Mouse (Mus musculus) intestine, embryonic 15.5 days (tissue): ENCODE measurements around the gene Palld. TPM values are rescaled to one million over a fixed set of nuclear protein-coding genes. Genes with fewer than 3 reads are reported as not detected.

ENCODE experiments used
- ATAC-seq: fragments of 200-750 bp; cut with Nextera tagmentation; 2 replicates; pipeline ENCODE4 v1.8.0; 2017; ENCODE audit warnings: moderate TSS enrichment, moderate library complexity
- H3K27ac ChIP-seq: fragments of 300-500 bp; sonication (generic); 2 replicates; pipeline ENCODE4 v1.5.1; 2015; ENCODE audit warnings: mild to moderate bottlenecking, inconsistent platforms
- H3K27me3 ChIP-seq: fragments of 300-500 bp; sonication (generic); replicated peaks from 2 replicates; pipeline ENCODE4 v1.6.1; 2015; ENCODE audit warnings: inconsistent platforms
- H3K36me3 ChIP-seq: fragments of 300-500 bp; sonication (generic); 2 replicates; pipeline ENCODE4 v1.6.1; 2015; ENCODE audit warnings: inconsistent platforms
- H3K4me1 ChIP-seq: fragments of 300-500 bp; sonication (generic); replicated peaks from 2 replicates; pipeline ENCODE4 v1.6.1; 2015; ENCODE audit warnings: inconsistent platforms
- H3K4me2 ChIP-seq: fragments of 300-500 bp; sonication (generic); replicated peaks from 2 replicates; pipeline ENCODE4 v1.6.1; 2015; ENCODE audit warnings: mild to moderate bottlenecking, inconsistent platforms
- H3K4me3 ChIP-seq: fragments of 300-500 bp; sonication (generic); replicated peaks from 2 replicates; pipeline ENCODE4 v1.5.1; 2015; ENCODE audit warnings: inconsistent platforms
- H3K9ac ChIP-seq: fragments of 300-500 bp; sonication (generic); 2 replicates; pipeline ENCODE4 v1.6.1; 2015; ENCODE audit warnings: inconsistent platforms
- H3K9me3 ChIP-seq: fragments of 300-500 bp; sonication (generic); 2 replicates; pipeline ENCODE4 v1.6.1; 2016; ENCODE audit warnings: inconsistent platforms
- WGBS: fragments of 180-500 bp; shearing (Covaris S2); methylation state at CpG from one replicate; pipeline ENCODE4 v1.1.7; 2015; 5-methylcytosine and 5-hydroxymethylcytosine counted together
- polyA plus RNA-seq: library from polyadenylated mRNA; unstranded; fragments of >200 nt; fragmentation: Nextera tagmentation; extraction: Ambion mirVana; gene quantifications from 2 replicates; pipeline ENCODE4 v1.2.1, GENCODE M21; 2015

Gene Palld
- polyA plus RNA-seq, 1 experiment from 2014 or later, result 81.9 TPM

- WGBS, result under 1% methylated on average over 44 of the region's 44 CpGs
- Histone ChIP-seq H3K27me3 (no peaks in the 10 kb centered on the region), H3K4me1 (0 out of 2 replicates have a peak, but pooled peaks cover 11% of the 10 kb centered on the region), H3K27ac (peak overlapping the region; percentile 48; the same call in 1 of the 2 replicates), H3K4me2 (peak overlapping the region; percentile 96), H3K9ac (peak overlapping the region; percentile 65), H3K4me3 (peak overlapping the region; percentile 60), H3K36me3 (no peaks in the 10 kb centered on the region), H3K9me3 (no peaks in the 10 kb centered on the region)
- peak; percentile 85 for ATAC-seq
Measured at GRCm38 (mm10) chr8:61759327-61760189, 142.9 kb downstream of the Palld start.

DNA sequence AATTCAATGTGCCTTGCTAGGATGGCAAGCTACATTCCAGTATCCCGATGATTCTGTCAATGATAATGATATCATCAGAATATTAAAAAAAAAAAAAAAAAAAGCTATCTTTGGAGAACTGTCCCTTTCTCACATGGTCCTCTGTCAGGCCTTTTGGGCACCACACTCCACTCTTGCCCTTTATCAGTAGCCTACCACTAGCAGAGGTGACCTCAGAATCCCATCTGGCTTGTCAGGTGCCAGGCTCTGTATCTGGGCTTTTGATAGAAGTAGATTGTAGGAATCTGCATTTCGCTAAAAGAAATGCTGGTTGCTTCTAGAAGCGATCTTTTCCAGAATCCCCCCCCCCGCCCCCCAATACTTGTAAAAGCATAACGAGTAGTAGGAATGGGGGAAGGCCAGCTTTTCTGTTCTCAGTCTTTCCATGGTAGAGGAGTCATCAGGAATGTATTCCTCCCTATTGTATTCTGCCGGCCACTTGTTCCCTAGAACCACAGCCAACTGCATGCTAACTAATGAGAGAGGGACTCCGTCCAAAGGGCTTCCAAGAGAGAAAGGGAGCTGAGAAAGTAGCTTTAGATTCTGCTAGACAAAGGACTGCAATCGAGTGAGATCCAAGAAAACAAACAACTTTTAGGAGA is 143.7 kb downstream of the Palld start:
- 26% methylated on average over 8 of the region's 8 CpGs for WGBS
- Histone ChIP-seq H3K4me1 (0 out of 2 replicates have a peak, but pooled peaks cover 11% of the 10 kb centered on the region), H3K27ac (no peak overlapping the region), H3K27me3 (no peaks in the 10 kb centered on the region), H3K4me3 (peak overlapping the region; percentile 60), H3K9ac (no peak overlapping the region; the same call in 1 of the 2 replicates), H3K36me3 (no peaks in the 10 kb centered on the region), H3K9me3 (no peaks in the 10 kb centered on the region), H3K4me2 (peak overlapping the region; percentile 96)
- ATAC-seq, result no peak

- no peak overlapping the region for H3K9ac ChIP-seq
- 0 out of 2 replicates have a peak, but pooled peaks cover 11% of the 10 kb centered on the region for H3K4me1 ChIP-seq
- H3K27ac ChIP-seq, result no peak overlapping the region
- H3K9me3 ChIP-seq, result no peaks in the 10 kb centered on the region
- no peaks in the 10 kb centered on the region for H3K36me3 ChIP-seq
- ATAC-seq, result no peak
- 32% methylated on average over 18 of the region's 18 CpGs for WGBS
- H3K4me3 ChIP-seq, result no peak overlapping the region
- no peaks in the 10 kb centered on the region for H3K27me3 ChIP-seq
- peak overlapping the region; percentile 27 for H3K4me2 ChIP-seq
Measured at GRCm38 (mm10) chr8:61756971-61757965, 145.2 kb downstream of the Palld start.

DNA sequence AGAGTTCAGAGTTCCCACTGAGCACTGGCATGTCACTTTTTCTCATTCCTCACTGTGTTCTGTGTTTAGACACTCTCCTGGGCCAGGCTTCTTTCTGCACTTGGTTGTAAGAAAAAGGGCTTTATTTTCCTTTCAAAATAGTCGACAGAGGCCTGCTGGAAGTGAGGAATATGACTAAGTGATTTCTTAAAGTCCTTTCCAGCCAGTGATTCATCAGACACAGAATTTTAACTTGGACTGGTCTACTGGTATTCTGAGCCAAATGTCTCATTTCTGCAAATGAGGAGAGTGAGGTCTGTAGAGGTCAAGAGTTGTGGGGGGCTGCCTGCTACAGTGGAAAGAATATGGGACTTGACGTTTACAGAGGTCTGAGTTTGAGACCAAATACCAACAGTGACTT is 147.3 kb downstream of the Palld start:
- Histone ChIP-seq H3K27ac (no peak overlapping the region), H3K9ac (no peak overlapping the region), H3K4me2 (no peak overlapping the region), H3K9me3 (no peaks in the 10 kb centered on the region), H3K36me3 (no peaks in the 10 kb centered on the region), H3K4me1 (0 out of 2 replicates have a peak, but pooled peaks cover 10% of the 10 kb centered on the region), H3K27me3 (no peaks in the 10 kb centered on the region), H3K4me3 (no peak overlapping the region)
- no peak for ATAC-seq
- 54% methylated on average over 2 of the region's 2 CpGs for WGBS

DNA sequence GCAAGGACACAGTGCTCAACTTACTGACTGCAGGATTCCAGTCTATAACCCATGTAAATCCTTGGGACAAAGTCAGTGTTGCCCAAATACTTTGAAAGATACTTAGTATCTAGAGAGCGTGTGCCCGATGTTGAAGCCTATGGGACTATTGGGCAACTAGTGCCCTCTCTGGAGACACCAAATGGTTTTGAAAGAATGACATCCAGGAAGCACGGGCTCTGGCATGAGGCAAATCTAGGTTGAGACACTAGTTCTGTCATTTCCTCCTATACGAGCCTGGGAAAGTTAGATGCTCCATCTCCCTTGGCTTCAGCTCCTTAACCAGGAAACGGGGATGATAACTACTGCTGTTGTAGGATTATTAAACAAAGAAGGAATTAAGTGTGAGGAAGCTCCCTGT is 155.4 kb downstream of the Palld start:
- Histone ChIP-seq H3K27ac (no peak overlapping the region), H3K27me3 (no peaks in the 10 kb centered on the region), H3K9ac (no peak overlapping the region), H3K36me3 (no peaks in the 10 kb centered on the region), H3K4me3 (no peak overlapping the region), H3K9me3 (no peaks in the 10 kb centered on the region), H3K4me1 (peaks cover 10% of the 10 kb centered on the region), H3K4me2 (no peak overlapping the region)
- 94% methylated on average over 5 of the region's 5 CpGs for WGBS
- no peak for ATAC-seq

GRCm38 (mm10) chr8:61745181-61745980 is 157.1 kb downstream of the Palld start:
- no peaks in the 10 kb centered on the region for H3K27me3 ChIP-seq
- WGBS, result 42% methylated on average over 10 of the region's 10 CpGs
- H3K4me1 ChIP-seq, result peaks cover 10% of the 10 kb centered on the region
- no peaks in the 10 kb centered on the region for H3K9me3 ChIP-seq
- ATAC-seq, result peak; percentile 76
- H3K27ac ChIP-seq, result peak overlapping the region; percentile 67; the same call in 1 of the 2 replicates
- no peak overlapping the region for H3K9ac ChIP-seq
- H3K4me3 ChIP-seq, result no peak overlapping the region
- no peak overlapping the region for H3K4me2 ChIP-seq
- H3K36me3 ChIP-seq, result no peaks in the 10 kb centered on the region

GRCm38 (mm10) chr8:61743764-61744562 is 158.5 kb downstream of the Palld start:
- 56% methylated on average over 6 of the region's 6 CpGs for WGBS
- peaks cover 10% of the 10 kb centered on the region for H3K4me1 ChIP-seq
- no peak overlapping the region for H3K9ac ChIP-seq
- peak; percentile 96 for ATAC-seq
- no peak overlapping the region for H3K4me2 ChIP-seq
- no peaks in the 10 kb centered on the region for H3K27me3 ChIP-seq
- no peak overlapping the region for H3K4me3 ChIP-seq
- 0 out of 2 replicates have a peak overlapping the region, but pooled peaks have one; percentile 22 for H3K27ac ChIP-seq
- H3K9me3 ChIP-seq, result no peaks in the 10 kb centered on the region
- H3K36me3 ChIP-seq, result no peaks in the 10 kb centered on the region

DNA sequence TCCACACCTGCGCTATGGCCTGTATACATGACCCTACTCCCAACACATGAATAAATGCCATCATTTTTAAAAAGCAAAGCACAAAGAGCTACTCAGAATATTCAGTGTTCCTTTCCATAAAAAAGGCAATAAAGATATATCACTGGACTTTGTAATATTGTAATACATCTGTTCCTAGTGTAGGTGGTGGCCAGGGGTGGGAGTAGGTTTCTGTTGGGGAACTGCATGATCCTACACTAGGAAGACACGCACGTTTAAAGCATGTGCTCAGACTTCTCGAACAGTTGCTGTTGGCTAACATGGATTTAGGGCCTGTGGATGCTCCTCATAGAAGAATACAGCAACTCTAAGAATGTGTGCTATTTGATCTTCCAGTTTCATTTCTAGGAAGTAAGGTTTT is 165.0 kb downstream of the Palld start:
- no peak overlapping the region for H3K4me2 ChIP-seq
- H3K27me3 ChIP-seq, result no peaks in the 10 kb centered on the region
- H3K4me1 ChIP-seq, result no peaks in the 10 kb centered on the region
- H3K36me3 ChIP-seq, result no peaks in the 10 kb centered on the region
- WGBS, result 82% methylated on average over 4 of the region's 4 CpGs
- no peaks in the 10 kb centered on the region for H3K9me3 ChIP-seq
- H3K27ac ChIP-seq, result no peak overlapping the region
- peak; percentile 95 for ATAC-seq
- H3K9ac ChIP-seq, result no peak overlapping the region
- H3K4me3 ChIP-seq, result no peak overlapping the region

DNA sequence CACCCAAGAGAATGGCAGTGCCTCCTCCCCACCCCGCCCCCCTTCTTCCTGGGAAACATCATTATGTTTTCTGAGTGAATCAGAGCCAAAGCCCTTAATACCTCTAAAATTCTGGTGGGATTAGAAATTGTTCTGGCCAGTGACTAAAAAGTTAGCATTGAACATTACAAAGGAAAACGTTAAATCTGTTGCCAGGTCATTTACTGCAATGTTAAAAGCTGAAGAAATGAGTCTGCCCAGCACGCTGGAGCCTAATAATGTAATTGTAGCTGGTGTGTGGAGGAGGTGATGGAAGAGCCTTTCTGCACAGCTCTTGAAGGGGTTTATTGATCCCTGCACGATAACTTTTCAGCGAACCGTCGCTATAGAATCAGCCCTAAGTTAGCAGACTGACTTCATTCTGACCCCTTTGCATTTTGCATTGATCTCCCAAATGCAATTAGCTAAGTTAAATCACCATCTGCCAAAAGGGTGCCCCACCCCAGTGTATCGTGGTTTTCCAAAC is 165.7 kb downstream of the Palld start:
- no peak overlapping the region for H3K4me2 ChIP-seq
- 80% methylated on average over 8 of the region's 8 CpGs for WGBS

DNA sequence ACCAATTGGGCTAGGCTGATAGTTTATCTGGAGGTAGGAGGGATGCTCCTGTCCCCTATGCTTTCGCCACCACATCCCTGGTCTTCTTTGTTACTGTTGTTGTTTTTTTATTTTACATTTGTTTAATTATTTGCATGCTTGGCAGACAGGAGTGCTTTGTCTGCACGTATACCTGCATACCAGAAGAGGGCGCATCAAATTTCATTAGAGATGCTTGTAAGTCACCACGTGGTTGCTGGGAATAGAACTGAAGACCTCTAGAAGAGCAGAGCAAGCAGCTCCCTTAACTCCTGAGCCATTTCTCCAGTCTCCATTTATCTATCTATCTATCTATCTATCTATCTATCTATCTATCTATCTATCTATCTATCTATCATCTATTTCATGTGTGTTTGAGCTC is 166.4 kb downstream of the Palld start:
- no peak overlapping the region for H3K27ac ChIP-seq
- WGBS, result 70% methylated on average over 4 of the region's 4 CpGs

More for the DNA sequence above, 165.7 kb downstream of the Palld start:
- Histone ChIP-seq H3K27ac (no peak overlapping the region), H3K9ac (no peak overlapping the region), H3K27me3 (no peaks in the 10 kb centered on the region), H3K4me1 (no peaks in the 10 kb centered on the region), H3K9me3 (no peaks in the 10 kb centered on the region), H3K36me3 (no peaks in the 10 kb centered on the region), H3K4me3 (no peak overlapping the region)
- no peak for ATAC-seq

More for the DNA sequence above, 166.4 kb downstream of the Palld start:
- Histone ChIP-seq H3K4me2 (no peak overlapping the region), H3K36me3 (no peaks in the 10 kb centered on the region), H3K4me1 (no peaks in the 10 kb centered on the region; the same call in 1 of the 2 replicates), H3K9me3 (no peaks in the 10 kb centered on the region), H3K4me3 (no peak overlapping the region), H3K9ac (no peak overlapping the region), H3K27me3 (no peaks in the 10 kb centered on the region)
- no peak for ATAC-seq
